ENCODE assay signal across 11 mouse cellular contexts in the genomic region with DNA sequence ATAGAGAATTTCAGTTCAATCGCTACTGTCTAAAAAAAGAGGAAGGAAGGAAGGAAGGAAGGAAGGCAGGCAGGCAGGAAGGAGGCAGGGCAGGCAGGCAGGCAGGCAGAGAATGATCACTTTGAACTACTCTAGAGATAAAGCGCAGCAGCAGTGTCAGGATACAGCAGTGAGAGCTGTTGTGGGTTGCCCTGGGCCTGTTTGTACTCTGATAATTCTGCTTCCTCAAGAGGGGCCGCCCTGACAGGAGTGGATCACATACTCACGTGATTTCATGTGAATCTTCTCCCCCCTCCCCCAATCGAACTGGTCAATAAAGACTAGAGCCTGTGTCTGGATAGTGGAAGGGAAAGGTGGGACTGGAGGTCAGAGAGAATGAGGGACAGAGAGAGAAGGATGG. TPM values are rescaled to one million over a fixed set of nuclear protein-coding genes. Genes with fewer than 3 reads are reported as not detected.
A peak's percentile ranks its signal among the peaks of the same experiment; 100 is the strongest.
DNase-seq lines count a peak whose midpoint lies in the region; ATAC-seq and TF ChIP-seq lines count a peak whose summit lies in the region.
"Had no signal": no experiment of that assay in that cellular context is flagged by ENCODE, and none has a peak within 500 bp of the region (broad histone marks: within the 10 kb centered on the region; RNA-seq: fewer than 3 reads in every experiment).

No protein-coding gene starts in this region.

- H3K9me3 ChIP-seq in limb, embryonic 15.5 days: no peaks in the 10 kb centered on the region
- no peaks in the 10 kb centered on the region for H3K9me3 ChIP-seq in hindbrain, embryonic 13.5 days

- H3K36me3 ChIP-seq in kidney, adult 2 months (ENCODE audit: control insufficient read depth, insufficient read depth, low read length): no peaks in the 10 kb centered on the region
- no peaks in the 10 kb centered on the region for H3K36me3 ChIP-seq in limb, embryonic 15.5 days
- no peaks in the 10 kb centered on the region for H3K36me3 ChIP-seq in splenic B cell, adult 2 months (ENCODE audit: control insufficient read depth, insufficient read depth, low read length, poor library complexity, severe bottlenecking)
- no peaks in the 10 kb centered on the region for H3K36me3 ChIP-seq in hindbrain, embryonic 13.5 days

- H3K27me3 ChIP-seq in kidney, adult 2 months (replicated peaks; ENCODE audit: control insufficient read depth, insufficient read depth, low read length): no peaks in the 10 kb centered on the region
- no peaks in the 10 kb centered on the region for H3K27me3 ChIP-seq in limb, embryonic 15.5 days
- H3K27me3 ChIP-seq in splenic B cell, adult 2 months (ENCODE audit: control insufficient read depth, insufficient read depth, low read length, poor library complexity, severe bottlenecking): no peaks in the 10 kb centered on the region
- H3K27me3 ChIP-seq in hindbrain, embryonic 13.5 days: no peaks in the 10 kb centered on the region

- peak; percentile 16 for DNase-seq in kidney, adult 2 months
- no peak for DNase-seq in kidney, postnatal 4 days
- DNase-seq in splenic B cell, adult 2 months (ENCODE audit: low read depth, low spot score): peak; percentile 50
- DNase-seq in right cerebral cortex, adult 2 months (ENCODE audit: low spot score in 2 of 2): no peak
- DNase-seq: cerebellum, adult 11-12 months; kidney, adult 8-10 months had no signal

- no peak overlapping the region for H3K4me2 ChIP-seq in limb, embryonic 15.5 days
- H3K4me2 ChIP-seq in hindbrain, embryonic 13.5 days: no peak overlapping the region
- H3K4me2 ChIP-seq: midbrain, embryonic 11.5 days had no signal

- no peak overlapping the region for H3K9ac ChIP-seq in limb, embryonic 15.5 days
- no peak overlapping the region for H3K9ac ChIP-seq in hindbrain, embryonic 13.5 days

- H3K4me3 ChIP-seq in kidney, adult 2 months (ENCODE audit: insufficient read depth, low read depth, low read length): no peak overlapping the region
- H3K4me3 ChIP-seq in limb, embryonic 15.5 days: no peak overlapping the region
- H3K4me3 ChIP-seq in hindbrain, embryonic 13.5 days: no peak overlapping the region

- WGBS in kidney, adult 2 months: 66% methylated on average over 5 of the region's 5 CpGs
- 60% methylated on average over 5 of the region's 5 CpGs for WGBS in limb, embryonic 15.5 days
- WGBS in hindbrain, embryonic 13.5 days: 70% methylated on average over 5 of the region's 5 CpGs

- TF ChIP-seq CTCF in kidney, adult 2 months (conservative IDR thresholded peaks at IDR 0.05; ENCODE audit: insufficient read depth, insufficient read length, low read depth, low read length): no peak

- TF ChIP-seq POLR2A in kidney, adult 2 months (IDR thresholded peaks at IDR 0.05; ENCODE audit: low read depth, low read length): no peak

- no peaks in the 10 kb centered on the region for H3K4me1 ChIP-seq in kidney, adult 2 months (ENCODE audit: control insufficient read depth, insufficient read depth, low read length)
- H3K4me1 ChIP-seq in limb, embryonic 15.5 days: peaks cover 31% of the 10 kb centered on the region
- H3K4me1 ChIP-seq in hindbrain, embryonic 13.5 days (replicated peaks): 0 out of 2 replicates have a peak, but pooled peaks cover 5% of the 10 kb centered on the region

- no peak overlapping the region; the same call in 1 of the 2 replicates for H3K27ac ChIP-seq in kidney, adult 2 months (ENCODE audit: insufficient read depth, low read depth, low read length)
- H3K27ac ChIP-seq in limb, embryonic 15.5 days: peak overlapping the region; percentile 43
- no peak overlapping the region for H3K27ac ChIP-seq in hindbrain, embryonic 13.5 days

- peak; percentile 83 for ATAC-seq in CD4-positive, CD25-positive, alpha-beta regulatory T cell, adult 4 months
- no peak for ATAC-seq in limb, embryonic 15.5 days (ENCODE audit: insufficient number of reproducible peaks, low FRiP score, low TSS enrichment, low read depth)
- no peak for ATAC-seq in cerebellum, adult (ENCODE audit: insufficient number of reproducible peaks, low FRiP score, low TSS enrichment)
- ATAC-seq in hindbrain, embryonic 13.5 days (ENCODE audit: low FRiP score): no peak

RNA-seq across cellular contexts. Expression of gene Foxj1, which starts 34.4 kb away (rescaled TPM):
- polyA plus RNA-seq in kidney, adult 2 months (2012; rRNA removed): 0.80 and 1.0 TPM in 2 replicates
- polyA plus RNA-seq in CD4-positive, CD25-positive, alpha-beta regulatory T cell, adult 4 months (2017; shearing (Covaris generic)): not detected
- 0.15 and 0.19 TPM in 2 replicates for polyA plus RNA-seq in limb, embryonic 15.5 days (2015; fragmentation: Nextera tagmentation; extraction: Ambion mirVana)
- 14.2 and 24.3 TPM in 2 replicates for polyA plus RNA-seq in hindbrain, embryonic 13.5 days (2015; fragmentation: Nextera tagmentation; extraction: Ambion mirVana)

RNA-seq across cellular contexts. Expression of gene Rnf157, which starts 43.2 kb away (rescaled TPM):
- 2.5 and 2.9 TPM in 2 replicates for polyA plus RNA-seq in kidney, adult 2 months (2012; rRNA removed)
- 1 to 10 TPM; 8.4 to 8.8 TPM for polyA plus RNA-seq in CD4-positive, CD25-positive, alpha-beta regulatory T cell, adult 4 months (2017; shearing (Covaris generic))
- polyA plus RNA-seq in limb, embryonic 15.5 days (2015; fragmentation: Nextera tagmentation; extraction: Ambion mirVana): 9.9 and 12.3 TPM in 2 replicates
- polyA plus RNA-seq in hindbrain, embryonic 13.5 days (2015; fragmentation: Nextera tagmentation; extraction: Ambion mirVana): 35.0 and 39.6 TPM in 2 replicates

Comparison
In these comparisons a context has a peak if more than half of its experiments do, and no peak if none do; other contexts are left out.
1. DNase-seq: peak in kidney, adult 2 months (single experiment) and splenic B cell, adult 2 months (single experiment); none in kidney, postnatal 4 days (0 of 2) and right cerebral cortex, adult 2 months (0 of 2).